Mouse (Mus musculus) frontal cortex, postnatal 36 days (tissue): Measurements from ENCODE around the gene Myh11.
A peak's percentile ranks its signal among the peaks of the same experiment; 100 is the strongest.

Experiments used
- DNase-seq, 2 experiments: peaks; one replicate each; pipeline ENCODE4 v3.0.0; 2022; ENCODE audit warnings: low spot score in 2 of 2

Gene Myh11

GRCm38 (mm10) chr16:14272374-14272965, 18.7 kb downstream of the Myh11 start:
- no peak for DNase-seq

GRCm38 (mm10) chr16:14265203-14265920, 25.8 kb downstream of the Myh11 start:
- DNase-seq, result no peak

- DNase-seq, result no peak
These were observed 26.7 kb downstream of the Myh11 start for GRCm38 (mm10) chr16:14264504-14264903.

DNA sequence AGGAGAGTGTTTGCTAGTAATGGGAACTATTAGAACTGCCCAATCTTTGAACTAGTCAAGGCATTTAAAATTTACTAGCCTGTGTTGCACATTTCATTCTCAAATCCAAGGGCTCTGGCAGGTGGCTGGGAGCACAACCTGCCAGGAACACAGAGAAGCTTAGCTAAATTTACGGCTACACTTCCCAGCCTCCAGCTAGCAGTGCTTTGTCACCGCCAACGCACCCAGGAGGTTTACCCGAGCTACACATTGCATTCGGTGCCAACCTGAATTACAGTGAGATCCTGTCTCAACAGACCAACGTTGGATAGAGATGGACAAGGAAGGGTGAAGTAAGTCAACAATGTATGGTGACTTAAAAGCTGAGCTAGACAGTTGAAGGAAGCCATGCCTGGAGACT, 27.9 kb downstream of the Myh11 start:
- DNase-seq, result no peak

GRCm38 (mm10) chr16:14262410-14262809, 28.8 kb downstream of the Myh11 start:
- no peak for DNase-seq

- DNase-seq, result no peak
These were observed 32.3 kb downstream of the Myh11 start for GRCm38 (mm10) chr16:14258856-14259255.

GRCm38 (mm10) chr16:14253586-14253985, 37.6 kb downstream of the Myh11 start:
- peak in 1 of 2 experiments; percentile 7 for DNase-seq

GRCm38 (mm10) chr16:14252877-14253276, 38.3 kb downstream of the Myh11 start:
- no peak for DNase-seq

DNA sequence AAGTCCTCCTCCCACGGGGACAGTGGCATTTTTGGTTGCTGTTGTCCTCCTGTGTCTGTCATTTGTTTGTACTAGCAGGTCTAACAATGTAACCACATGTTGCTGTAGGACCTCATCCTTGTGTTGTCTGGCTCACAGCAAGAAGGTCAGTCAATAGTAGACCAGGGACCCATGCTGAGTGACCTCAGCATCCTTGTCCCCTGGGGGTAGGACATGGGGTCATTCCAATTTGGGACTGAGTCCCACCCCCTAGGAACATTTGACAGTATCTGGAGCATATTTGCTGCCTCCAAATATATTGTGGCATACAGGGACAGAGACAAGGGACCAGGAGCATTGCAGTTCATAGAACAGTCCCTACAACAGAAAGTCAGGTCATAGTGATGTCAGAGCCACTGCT, 41.3 kb downstream of the Myh11 start:
- no peak for DNase-seq

DNA sequence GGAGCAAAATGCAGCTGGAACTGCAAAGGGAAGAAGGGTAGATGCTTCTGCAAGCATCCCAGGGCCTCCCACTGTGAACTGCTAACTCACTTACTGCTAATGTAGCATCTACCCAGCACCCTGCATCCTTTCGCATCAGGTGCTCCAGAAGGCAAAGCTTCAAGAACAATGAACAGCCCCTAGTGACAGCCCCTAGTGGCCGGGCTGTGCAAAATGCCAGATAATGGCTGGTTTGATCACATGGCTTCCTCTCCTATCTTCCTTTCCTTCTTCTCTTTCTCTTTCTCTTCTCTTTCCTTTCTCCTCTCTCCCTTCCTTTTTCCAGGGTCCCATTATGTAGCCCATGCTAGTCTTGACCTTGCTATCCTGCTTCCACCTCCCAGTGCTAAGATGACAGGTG, 48.6 kb downstream of the Myh11 start:
- DNase-seq, result no peak

GRCm38 (mm10) chr16:14242059-14242458, 49.1 kb downstream of the Myh11 start:
- DNase-seq, result no peak

- peak; percentile 71 to 80 for DNase-seq
These were observed 54.0 kb downstream of the Myh11 start for GRCm38 (mm10) chr16:14237100-14237723.

- peak; percentile 41 for DNase-seq
These were observed 76.0 kb downstream of the Myh11 start for GRCm38 (mm10) chr16:14215156-14215555.

- DNase-seq, result no peak
These were observed 92.4 kb downstream of the Myh11 start for GRCm38 (mm10) chr16:14198798-14199197.

DNA sequence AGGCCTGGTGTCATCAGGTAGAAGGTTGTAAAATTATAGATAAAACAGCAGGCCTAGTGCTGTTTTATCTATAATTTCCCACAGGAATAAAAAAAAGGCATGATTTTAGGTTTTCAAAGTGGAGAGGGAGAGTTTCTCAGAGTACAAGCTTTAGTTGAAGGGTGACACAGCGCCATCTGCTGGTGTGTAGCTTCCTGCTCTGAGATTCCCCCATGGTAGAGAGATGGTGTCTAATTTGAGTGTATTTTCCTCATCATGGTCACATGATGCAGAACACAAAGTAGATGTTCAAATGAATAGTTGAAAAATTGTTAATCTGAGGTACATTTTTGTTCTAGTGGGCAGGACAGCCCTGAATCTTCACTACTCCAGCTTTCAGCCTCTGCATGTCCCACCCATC, 95.7 kb downstream of the Myh11 start:
- DNase-seq, result peak; percentile 57 to 66

- no peak for DNase-seq
These were observed 96.8 kb downstream of the Myh11 start for GRCm38 (mm10) chr16:14194164-14194950.

DNA sequence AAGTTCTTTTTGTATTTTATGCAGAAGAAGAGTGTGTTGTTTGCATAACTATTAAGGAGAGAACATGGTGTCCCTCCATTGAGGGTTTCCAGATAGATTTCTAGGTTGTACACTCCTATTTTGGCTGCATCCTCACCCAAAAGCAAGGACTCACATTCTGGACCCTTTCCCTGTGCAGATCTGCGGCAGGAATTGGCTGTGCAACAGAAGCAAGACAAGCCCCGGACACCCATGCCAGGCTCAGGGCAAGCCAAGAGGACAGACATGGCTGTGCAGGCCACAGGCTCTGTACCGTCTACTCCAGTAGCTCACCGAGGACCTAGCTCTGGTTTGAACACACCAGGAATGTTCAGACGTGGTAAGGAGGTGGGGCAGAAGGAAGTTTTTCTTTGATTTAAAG, 105.7 kb downstream of the Myh11 start:
- DNase-seq, result no peak

GRCm38 (mm10) chr16:14183856-14184255, 107.3 kb downstream of the Myh11 start:
- peak in 1 of 2 experiments; percentile 19 for DNase-seq

- no peak for DNase-seq
These were observed 108.8 kb downstream of the Myh11 start for GRCm38 (mm10) chr16:14182360-14182759.

DNA sequence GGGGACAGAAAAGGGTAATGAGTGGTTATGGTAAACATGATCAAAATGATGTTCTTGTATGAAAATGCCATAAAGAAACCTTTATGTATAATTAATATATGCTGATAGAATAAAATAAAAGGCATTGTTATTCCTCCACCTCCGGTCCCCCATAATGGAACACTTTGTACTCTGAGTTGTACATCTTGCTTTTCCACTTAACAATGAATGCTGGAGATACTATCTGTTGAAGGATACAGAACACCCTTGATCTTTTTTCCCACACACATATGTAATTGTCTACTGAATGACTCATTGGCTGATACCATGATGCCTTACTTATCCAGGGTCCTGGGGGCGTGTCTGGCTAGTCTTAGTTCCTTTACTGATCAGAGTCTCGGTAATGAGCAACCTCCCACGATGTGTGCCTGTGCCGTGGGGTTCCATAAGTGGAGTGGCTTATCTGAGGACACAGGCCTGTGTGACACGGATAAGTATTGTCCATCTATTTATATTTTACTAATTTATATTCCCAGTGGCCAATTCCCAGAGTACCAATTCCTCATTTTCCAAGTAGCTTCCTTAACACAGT, 110.9 kb downstream of the Myh11 start:
- no peak for DNase-seq

DNA sequence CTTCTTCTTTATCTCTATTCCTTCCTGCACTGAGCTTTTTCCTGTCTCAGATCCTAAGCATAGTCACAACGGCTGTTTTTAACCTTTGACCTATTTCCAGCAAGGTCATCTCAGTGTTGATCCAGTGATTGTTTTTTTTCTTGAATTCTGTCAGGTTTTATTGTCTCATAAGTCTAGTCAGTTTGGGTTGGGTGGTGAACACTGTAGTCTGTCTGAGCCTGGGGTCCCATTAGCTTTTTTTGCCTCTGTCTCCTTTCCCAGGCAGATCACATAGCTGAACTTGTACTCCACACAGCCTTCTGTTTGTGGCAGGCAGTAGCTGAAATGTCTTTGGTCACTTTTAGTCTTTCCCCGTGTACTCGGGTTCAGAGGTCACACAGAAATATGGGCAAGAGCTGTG, 113.1 kb downstream of the Myh11 start:
- no peak for DNase-seq

DNA sequence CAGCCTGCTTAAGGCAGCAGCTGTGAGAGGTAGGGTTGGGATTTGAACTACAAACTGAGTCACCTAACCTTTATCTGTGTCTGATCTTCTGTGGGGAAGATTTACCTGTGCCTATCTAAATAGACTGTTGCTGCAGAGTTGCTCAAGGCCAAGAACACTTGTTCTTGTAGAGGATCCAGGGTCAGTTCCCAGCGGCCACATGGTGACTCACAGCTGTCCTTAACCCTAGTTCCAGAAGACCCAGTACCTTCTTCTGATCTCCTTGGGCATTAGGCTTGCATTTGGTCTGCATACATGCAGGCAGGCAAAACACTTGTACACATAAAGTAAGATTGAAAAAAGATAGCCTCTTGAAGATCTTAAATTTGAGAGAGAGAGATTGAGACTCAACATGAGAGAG, 121.5 kb downstream of the Myh11 start:
- no peak for DNase-seq
